Mouse (Mus musculus) lung, postnatal 0 days (tissue): ENCODE data around the gene Camk2g. TPM values are rescaled to one million over a fixed set of nuclear protein-coding genes. Genes with fewer than 3 reads are reported as not detected.

Source experiments
- ATAC-seq: fragments of 200-750 bp; cut with Nextera tagmentation; 2 replicates; pipeline ENCODE4 v1.8.0; 2017; ENCODE audit warnings: moderate library complexity
- DNase-seq: peaks from one replicate; pipeline ENCODE4 v3.0.0-alpha.2; 2016; ENCODE audit warnings: low spot score
- H3K27ac ChIP-seq: fragments of 300-500 bp; sonication (generic); 2 replicates; pipeline ENCODE4 v1.5.1; 2014; ENCODE audit warnings: antibody characterized with exemption, mild to moderate bottlenecking, low read length, mixed read lengths
- H3K27me3 ChIP-seq: fragments of 300-500 bp; sonication (generic); replicated peaks from 2 replicates; pipeline ENCODE4 v1.6.1; 2014; ENCODE audit warnings: low read length, mixed read lengths; ENCODE audit not compliant: insufficient read depth
- H3K36me3 ChIP-seq: fragments of 300-500 bp; sonication (generic); 2 replicates; pipeline ENCODE4 v1.6.1; 2014; ENCODE audit warnings: low read length, mixed read lengths; ENCODE audit not compliant: insufficient read depth
- H3K4me1 ChIP-seq: fragments of 300-500 bp; sonication (generic); 2 replicates; pipeline ENCODE4 v1.6.1; 2014; ENCODE audit warnings: antibody characterized with exemption, low read depth, low read length, mixed read lengths; ENCODE audit not compliant: insufficient read depth
- H3K4me2 ChIP-seq: fragments of 300-500 bp; sonication (generic); replicated peaks from 2 replicates; pipeline ENCODE4 v1.6.1; 2014; ENCODE audit warnings: low read depth, mild to moderate bottlenecking, low read length, moderate library complexity, mixed read lengths
- H3K4me3 ChIP-seq: fragments of 300-500 bp; sonication (generic); 2 replicates; pipeline ENCODE4 v1.5.1; 2014; ENCODE audit warnings: low read depth, low read length
- H3K9ac ChIP-seq: fragments of 300-500 bp; sonication (generic); replicated peaks from 2 replicates; pipeline ENCODE4 v1.6.1; 2014; ENCODE audit warnings: low read depth, mild to moderate bottlenecking
- H3K9me3 ChIP-seq: fragments of 300-500 bp; sonication (generic); 2 replicates; pipeline ENCODE4 v1.6.1; 2016; ENCODE audit warnings: low read length, mixed read lengths
- CTCF ChIP-seq: IDR thresholded peaks from 2 replicates; pipeline ENCODE4 v1.5.1; 2016; ENCODE audit warnings: antibody characterized with exemption, mild to moderate bottlenecking
- EP300 ChIP-seq: IDR thresholded peaks from 2 replicates; pipeline ENCODE4 v1.6.1; 2016; ENCODE audit warnings: antibody characterized with exemption, mild to moderate bottlenecking, control low read depth
- WGBS: fragments of 180-500 bp; shearing (Covaris S2); extraction: QIAGEN DNeasy Blood & Tissue Kit; methylation state at CpG from one replicate; pipeline ENCODE4 v1.1.7; 2014; 5-methylcytosine and 5-hydroxymethylcytosine counted together
- polyA plus RNA-seq: library from polyadenylated mRNA; unstranded; fragments of >200 nt; fragmentation: Nextera tagmentation; extraction: Ambion mirVana; gene quantifications from 2 replicates; pipeline ENCODE4 v1.2.1, GENCODE M21; 2015

Camk2g gene
- polyA plus RNA-seq, 1 experiment from 2014 or later: 36.6 TPM

DNA sequence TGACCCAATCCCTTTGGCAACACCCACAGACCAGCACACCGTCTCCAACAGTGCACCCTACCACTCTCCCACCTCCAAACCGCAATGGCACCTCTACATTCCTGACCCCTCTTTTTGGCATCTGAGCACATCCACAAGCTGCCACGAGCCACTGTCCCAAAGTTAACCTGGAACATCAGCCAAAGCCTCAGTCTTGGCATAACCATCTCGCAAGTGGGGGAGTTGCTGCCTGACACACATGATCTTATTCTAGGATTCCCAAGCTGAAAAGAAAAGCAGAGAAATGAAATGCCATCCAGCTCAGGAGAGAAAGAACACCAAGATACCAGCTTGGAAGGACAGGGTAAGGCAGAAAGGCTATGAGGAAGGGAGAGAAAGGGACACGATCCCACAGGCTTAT lies 3.4 kb downstream of the Camk2g start:
- no peaks in the 10 kb centered on the region for H3K27me3 ChIP-seq
- ATAC-seq (no peak), DNase-seq (no peak)
- H3K9me3 ChIP-seq: no peaks in the 10 kb centered on the region
- WGBS: 94% methylated on average over 5 of the region's 5 CpGs
- H3K4me2 ChIP-seq: no peak overlapping the region
- no peak overlapping the region for H3K9ac ChIP-seq
- no peak overlapping the region for H3K27ac ChIP-seq
- TF ChIP-seq EP300: no peak
- no peak for TF ChIP-seq CTCF
- peaks cover 22% of the 10 kb centered on the region for H3K4me1 ChIP-seq
- 0 out of 2 replicates have a peak, but pooled peaks cover 7% of the 10 kb centered on the region for H3K36me3 ChIP-seq
- no peak overlapping the region for H3K4me3 ChIP-seq

DNA sequence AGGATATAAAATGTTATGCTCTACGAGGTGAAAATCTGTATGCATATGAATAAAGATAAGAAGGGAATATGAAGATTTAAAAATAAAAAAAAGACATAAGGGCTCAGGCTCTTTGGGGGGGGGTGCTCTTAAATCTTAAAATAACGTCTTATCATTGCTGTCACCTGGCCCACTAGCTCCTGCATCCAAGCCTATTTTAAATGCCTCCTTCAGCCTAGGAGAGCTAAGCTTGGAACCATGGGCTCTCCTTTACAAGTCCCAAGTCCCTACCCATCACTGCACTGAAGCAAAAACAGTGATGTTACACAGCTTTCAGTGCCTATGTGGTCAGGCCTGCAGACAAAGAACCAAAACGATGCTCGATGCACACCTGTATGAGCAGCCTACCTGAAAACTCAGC lies 4.3 kb downstream of the Camk2g start:
- no peak for TF ChIP-seq EP300
- no peak for TF ChIP-seq CTCF
- H3K4me3 ChIP-seq: no peak overlapping the region
- 78% methylated on average over 4 of the region's 4 CpGs for WGBS
- DNase-seq (no peak), ATAC-seq (no peak)
- no peak overlapping the region for H3K4me2 ChIP-seq
- no peaks in the 10 kb centered on the region for H3K27me3 ChIP-seq
- no peaks in the 10 kb centered on the region for H3K9me3 ChIP-seq
- no peak overlapping the region for H3K9ac ChIP-seq
- H3K4me1 ChIP-seq: peaks cover 25% of the 10 kb centered on the region
- H3K36me3 ChIP-seq: 0 out of 2 replicates have a peak, but pooled peaks cover 7% of the 10 kb centered on the region
- H3K27ac ChIP-seq: no peak overlapping the region

DNA sequence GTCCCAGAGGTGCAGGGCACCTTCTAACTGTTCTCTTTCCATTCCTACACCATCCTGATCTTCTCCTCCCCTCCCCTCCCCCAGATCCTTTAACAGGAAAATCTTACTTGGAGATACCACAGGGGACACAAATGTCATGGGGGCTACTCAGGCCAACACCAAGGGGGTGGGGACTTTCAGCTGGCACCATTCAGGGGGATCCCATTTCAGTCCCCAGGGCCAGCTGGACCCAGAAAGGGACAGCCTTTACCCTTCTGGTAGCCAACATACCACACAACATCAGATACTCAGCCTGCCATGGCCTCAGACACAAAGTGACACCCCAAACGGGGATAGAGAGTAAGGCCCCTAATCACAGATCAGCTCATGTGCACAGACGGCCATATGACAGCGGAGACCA lies 5.7 kb downstream of the Camk2g start:
- Histone ChIP-seq H3K27me3 (no peaks in the 10 kb centered on the region), H3K4me2 (no peak overlapping the region), H3K9me3 (no peaks in the 10 kb centered on the region), H3K9ac (no peak overlapping the region), H3K4me1 (peaks cover 25% of the 10 kb centered on the region), H3K4me3 (no peak overlapping the region), H3K27ac (no peak overlapping the region), H3K36me3 (0 out of 2 replicates have a peak, but pooled peaks cover 12% of the 10 kb centered on the region)
- TF ChIP-seq EP300 (no peak), CTCF (no peak)
- 86% methylated on average over 3 of the region's 3 CpGs for WGBS
- no peak for DNase-seq
- ATAC-seq: no peak

DNA sequence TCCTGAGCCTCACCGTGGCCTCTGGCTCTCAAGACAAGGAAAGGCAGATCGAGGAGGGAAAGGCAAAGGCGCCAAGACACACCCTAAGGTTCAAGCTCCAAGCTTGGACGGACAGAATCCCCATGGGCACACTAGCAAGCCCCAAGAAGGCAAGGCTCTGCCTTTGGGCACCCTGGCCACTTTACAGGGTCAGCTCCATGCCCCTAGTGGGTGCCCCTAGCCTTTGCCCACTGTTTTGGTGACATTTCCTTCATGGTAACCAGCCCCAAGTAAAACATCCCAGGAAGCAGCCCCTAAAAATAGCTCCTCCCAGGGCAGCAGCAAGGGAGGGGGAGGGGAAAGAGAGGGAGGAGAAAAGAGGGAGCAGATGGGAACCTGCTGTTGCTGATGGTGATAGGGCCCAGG lies 7.3 kb downstream of the Camk2g start:
- H3K9ac ChIP-seq: no peak overlapping the region
- peaks cover 19% of the 10 kb centered on the region for H3K4me1 ChIP-seq
- no peaks in the 10 kb centered on the region for H3K9me3 ChIP-seq
- WGBS: 49% methylated on average over 4 of the region's 4 CpGs
- 0 out of 2 replicates have a peak, but pooled peaks cover 12% of the 10 kb centered on the region for H3K36me3 ChIP-seq
- 0 out of 2 replicates have a peak overlapping the region, but pooled peaks have one; percentile 3 for H3K4me2 ChIP-seq
- no peak for ATAC-seq
- no peaks in the 10 kb centered on the region for H3K27me3 ChIP-seq
- no peak for TF ChIP-seq CTCF
- no peak for TF ChIP-seq EP300
- no peak overlapping the region for H3K4me3 ChIP-seq
- no peak for DNase-seq
- peak overlapping the region; percentile 76 for H3K27ac ChIP-seq

DNA sequence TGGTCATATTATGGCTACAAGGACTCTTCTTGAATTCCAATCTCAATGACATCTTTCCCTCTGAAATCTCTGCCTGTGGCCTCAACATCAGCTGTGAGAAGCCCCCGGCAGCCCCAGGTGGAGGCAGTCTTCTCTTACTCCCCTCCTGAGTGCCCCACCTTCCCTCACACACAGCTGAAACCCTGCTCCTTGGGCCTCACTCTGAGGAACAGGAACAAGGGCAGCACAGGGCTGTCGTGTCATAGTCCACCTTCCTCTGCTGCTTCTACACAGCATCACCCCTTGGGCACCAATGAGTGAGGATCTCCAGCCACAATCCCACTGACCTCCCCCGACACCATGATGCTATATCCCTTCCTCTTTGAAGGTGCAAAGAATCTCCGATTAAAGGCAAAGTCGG lies 7.9 kb downstream of the Camk2g start:
- DNase-seq (no peak), ATAC-seq (no peak)
- WGBS: 69% methylated on average over 5 of the region's 5 CpGs
- Histone ChIP-seq H3K4me1 (peaks cover 19% of the 10 kb centered on the region), H3K36me3 (0 out of 2 replicates have a peak, but pooled peaks cover 12% of the 10 kb centered on the region), H3K27me3 (no peaks in the 10 kb centered on the region), H3K27ac (peak overlapping the region; percentile 76), H3K4me2 (no peak overlapping the region), H3K4me3 (no peak overlapping the region), H3K9me3 (no peaks in the 10 kb centered on the region), H3K9ac (no peak overlapping the region)
- TF ChIP-seq EP300 (no peak), CTCF (no peak)

DNA sequence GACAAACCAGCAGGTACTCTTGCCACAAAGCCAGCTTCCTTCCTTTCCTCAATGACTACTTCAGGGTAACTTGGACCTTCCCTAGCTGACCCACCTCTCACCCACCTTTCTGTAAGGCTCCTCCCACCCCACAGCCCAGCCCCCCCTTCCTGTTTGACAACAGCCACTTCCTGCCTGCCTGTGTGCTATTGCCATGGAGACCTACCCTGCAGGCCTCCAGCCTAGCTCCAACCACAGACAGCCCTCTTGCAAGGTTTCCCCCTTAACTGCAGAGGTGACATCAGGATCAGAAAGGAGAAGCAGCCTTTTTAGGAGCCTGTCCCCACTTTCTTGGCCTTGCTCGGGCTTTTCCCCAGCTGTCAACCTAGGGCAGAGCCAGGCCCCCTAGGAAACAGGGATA lies 8.7 kb downstream of the Camk2g start:
- 0 out of 2 replicates have a peak, but pooled peaks cover 12% of the 10 kb centered on the region for H3K36me3 ChIP-seq
- no peak for TF ChIP-seq EP300
- no peak for TF ChIP-seq CTCF
- H3K27ac ChIP-seq: peak overlapping the region; percentile 76
- 0 out of 2 replicates have a peak overlapping the region, but pooled peaks have one; percentile 20 for H3K9ac ChIP-seq
- H3K4me1 ChIP-seq: peaks cover 19% of the 10 kb centered on the region
- 41% methylated on average over 1 of the region's 1 CpGs for WGBS
- DNase-seq (peak; percentile 73), ATAC-seq (peak; percentile 79)
- no peak overlapping the region for H3K4me2 ChIP-seq
- H3K9me3 ChIP-seq: no peaks in the 10 kb centered on the region
- H3K4me3 ChIP-seq: no peak overlapping the region
- H3K27me3 ChIP-seq: no peaks in the 10 kb centered on the region

DNA sequence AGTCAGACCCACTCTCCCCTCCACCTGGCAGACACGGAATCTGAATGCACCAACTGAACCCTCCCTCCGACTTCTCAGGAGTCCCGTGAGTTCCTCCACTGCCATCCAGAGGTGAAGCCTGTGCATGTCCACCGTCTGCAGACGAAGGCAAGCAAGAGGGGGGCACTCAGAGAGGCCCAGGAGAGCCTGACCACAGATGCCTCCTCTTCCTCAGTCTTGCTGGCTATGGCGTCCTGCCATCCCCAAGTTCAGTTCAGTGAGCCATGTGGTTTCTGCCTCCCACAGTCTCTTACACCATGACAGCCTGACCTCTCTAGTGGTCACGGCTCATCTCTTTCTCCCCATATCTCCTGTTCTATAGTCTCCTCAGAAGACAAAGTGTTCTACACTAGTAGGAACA lies 9.2 kb downstream of the Camk2g start:
- H3K36me3 ChIP-seq: 0 out of 2 replicates have a peak, but pooled peaks cover 7% of the 10 kb centered on the region
- 57% methylated on average over 7 of the region's 7 CpGs for WGBS
- H3K27ac ChIP-seq: peak overlapping the region; percentile 76
- no peak overlapping the region for H3K4me2 ChIP-seq
- H3K27me3 ChIP-seq: no peaks in the 10 kb centered on the region
- DNase-seq (no peak), ATAC-seq (peak; percentile 36)
- no peak overlapping the region for H3K4me3 ChIP-seq
- TF ChIP-seq CTCF (peak; percentile 61), EP300 (no peak)
- H3K9me3 ChIP-seq: no peaks in the 10 kb centered on the region
- no peak overlapping the region for H3K9ac ChIP-seq
- H3K4me1 ChIP-seq: peaks cover 19% of the 10 kb centered on the region
